Mouse (Mus musculus): ENCODE data around the gene Ly86.

GRCm38 (mm10) chr13:37459957-37460930, 115.2 kb downstream of the Ly86 start:
- TF ChIP-seq GATA1 (IDR thresholded peaks at IDR 0.05; ENCODE audit: low read length) (no peak), TAL1 (IDR thresholded peaks at IDR 0.05; ENCODE audit: low read length) (no peak)
